Mouse (Mus musculus) adrenal gland, adult 8-10 months (tissue): ENCODE results near the gene Tspo. TPM values are rescaled to one million over a fixed set of nuclear protein-coding genes. Genes with fewer than 3 reads are reported as not detected.

Source experiments
- DNase-seq: peaks from one replicate; pipeline ENCODE4 v3.0.0; 2022
- total RNA-seq, 4 experiments: library from RNA; stranded (reverse); gene quantifications; 2 replicates each; pipeline ENCODE4 v1.2.4; 2022

The Tspo gene
- total RNA-seq, 4 experiments from 2014 or later, result 480 to 546 (median 516) TPM

GRCm38 (mm10) chr15:83583419-83584156 lies 20.2 kb downstream of the Tspo start:
- DNase-seq, result peak; percentile 56

DNA sequence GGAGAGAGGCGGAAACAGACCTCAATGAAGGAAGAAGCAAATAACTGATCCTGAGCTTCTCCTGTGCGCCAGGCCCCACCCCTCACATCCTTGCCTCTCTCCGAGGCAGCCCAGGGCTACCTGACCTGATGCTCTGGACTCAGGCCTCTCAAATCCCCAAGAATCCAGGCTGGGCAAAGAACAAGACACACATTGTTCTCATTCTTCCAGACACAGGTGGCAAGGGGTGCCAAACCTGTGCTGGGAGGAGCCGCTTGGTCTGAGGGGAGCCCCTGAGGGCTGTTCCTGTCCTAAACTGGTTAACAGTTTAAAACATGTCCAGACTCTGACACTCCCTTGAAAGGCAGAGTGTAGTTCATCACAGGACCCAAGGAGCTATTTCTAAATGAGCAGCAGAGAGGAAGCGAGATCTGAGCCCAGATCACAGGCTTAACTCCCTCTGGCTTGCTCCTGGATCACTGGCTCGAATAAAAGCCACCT lies 21.4 kb downstream of the Tspo start:
- DNase-seq, result no peak

DNA sequence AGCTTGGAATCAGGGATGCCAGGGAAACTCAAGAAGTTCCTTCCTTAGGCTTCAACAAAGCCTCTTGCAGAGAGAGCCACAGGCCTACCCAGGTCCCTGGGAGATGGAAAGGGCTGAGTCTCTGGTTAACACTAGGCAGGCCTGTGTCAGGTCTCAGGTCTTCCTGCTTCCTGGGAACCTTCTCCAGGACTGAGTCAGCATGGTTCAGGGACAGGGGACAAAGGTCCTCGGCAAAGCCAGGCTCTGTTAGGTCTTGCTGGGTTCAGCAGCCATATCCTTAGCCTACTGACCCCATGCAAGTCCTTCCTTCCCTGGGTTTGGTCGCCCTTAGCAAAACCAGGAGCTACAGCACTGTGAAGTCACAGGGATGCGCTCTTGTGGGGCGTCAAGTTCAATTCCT lies 27.4 kb downstream of the Tspo start:
- DNase-seq, result no peak

- no peak for DNase-seq
Observed at GRCm38 (mm10) chr15:83591758-83592157, 28.4 kb downstream of the Tspo start.

- DNase-seq, result no peak
Observed at GRCm38 (mm10) chr15:83592260-83593188, 29.1 kb downstream of the Tspo start.

DNA sequence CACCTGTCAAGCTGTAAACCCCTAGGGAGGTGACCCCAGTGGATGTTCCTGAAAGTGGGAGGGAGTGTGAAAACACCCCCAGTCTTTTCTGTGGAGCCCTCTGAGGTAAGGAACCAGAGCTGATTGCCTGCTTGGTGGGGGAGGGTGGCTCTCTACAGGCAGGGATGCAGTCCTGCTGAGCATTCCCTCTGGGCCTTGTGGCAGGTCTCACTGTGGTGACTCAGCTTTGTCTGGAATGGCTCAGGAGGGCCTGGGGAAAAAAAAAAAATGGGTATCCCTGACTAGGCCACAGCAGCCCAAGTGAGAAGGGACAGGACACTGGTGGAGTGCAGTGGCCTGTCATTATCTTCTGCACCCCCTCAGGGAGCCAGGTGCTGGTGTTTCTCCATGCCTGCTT lies 29.8 kb downstream of the Tspo start:
- DNase-seq, result no peak

- no peak for DNase-seq
Observed at GRCm38 (mm10) chr15:83593702-83594512, 30.5 kb downstream of the Tspo start.

GRCm38 (mm10) chr15:83594513-83595363 lies 31.3 kb downstream of the Tspo start, which contains the start of gene Ttll12:
TSS of gene Ttll12 (minus strand) at chr15:83595157.
- DNase-seq, result peak; percentile 91

DNA sequence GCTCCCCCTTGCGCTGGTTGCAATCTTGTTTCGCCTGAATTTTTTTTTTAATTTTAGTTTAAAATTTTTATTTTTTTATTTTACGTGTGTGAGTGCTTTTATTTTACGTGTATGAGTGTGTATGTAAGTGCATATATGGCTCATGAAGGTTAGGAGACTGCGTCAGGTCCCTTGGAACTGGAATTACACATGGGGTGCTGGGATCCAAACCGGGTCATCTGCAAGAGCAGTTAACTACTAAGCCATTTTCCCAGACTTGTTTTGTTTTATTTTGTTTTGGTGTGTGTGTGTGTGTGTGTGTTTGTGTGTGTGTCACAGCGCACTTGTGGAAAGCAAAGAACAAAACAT lies 31.9 kb downstream of the Tspo start:
- DNase-seq, result no peak

- DNase-seq, result no peak
Observed at GRCm38 (mm10) chr15:83596833-83597232, 33.4 kb downstream of the Tspo start.

- no peak for DNase-seq
Observed at GRCm38 (mm10) chr15:83601185-83601584, 37.8 kb downstream of the Tspo start.

- DNase-seq, result peak; percentile 47
Observed at GRCm38 (mm10) chr15:83602372-83603045, 39.1 kb downstream of the Tspo start.

- no peak for DNase-seq
Observed at GRCm38 (mm10) chr15:83603046-83603396, 39.6 kb downstream of the Tspo start.

GRCm38 (mm10) chr15:83603426-83603825 lies 40.0 kb downstream of the Tspo start:
- DNase-seq, result no peak

DNA sequence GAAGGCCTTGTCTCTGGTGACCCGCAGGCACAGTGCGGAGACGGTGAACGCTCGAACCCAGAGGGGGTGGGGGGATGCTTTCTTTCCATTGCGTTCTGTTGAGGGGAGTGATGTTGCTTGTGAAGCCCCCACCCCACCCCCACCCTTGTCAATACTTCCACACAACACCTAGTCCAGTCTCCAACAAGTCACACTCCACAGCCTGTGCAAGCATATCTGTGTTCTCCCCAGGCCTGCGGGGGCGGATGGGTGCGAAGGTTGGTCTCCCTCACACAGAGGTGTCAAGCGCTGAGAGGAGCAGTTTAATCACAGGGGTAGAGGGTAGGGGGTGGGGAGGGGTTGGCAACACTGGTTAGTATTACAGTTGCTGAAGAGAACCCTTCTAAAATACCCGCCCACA lies 42.8 kb downstream of the Tspo start:
- DNase-seq, result no peak

- DNase-seq, result no peak
Observed at GRCm38 (mm10) chr15:83606700-83607099, 43.3 kb downstream of the Tspo start.

- peak; percentile 53 for DNase-seq
Observed at GRCm38 (mm10) chr15:83607115-83607802, 43.9 kb downstream of the Tspo start.

DNA sequence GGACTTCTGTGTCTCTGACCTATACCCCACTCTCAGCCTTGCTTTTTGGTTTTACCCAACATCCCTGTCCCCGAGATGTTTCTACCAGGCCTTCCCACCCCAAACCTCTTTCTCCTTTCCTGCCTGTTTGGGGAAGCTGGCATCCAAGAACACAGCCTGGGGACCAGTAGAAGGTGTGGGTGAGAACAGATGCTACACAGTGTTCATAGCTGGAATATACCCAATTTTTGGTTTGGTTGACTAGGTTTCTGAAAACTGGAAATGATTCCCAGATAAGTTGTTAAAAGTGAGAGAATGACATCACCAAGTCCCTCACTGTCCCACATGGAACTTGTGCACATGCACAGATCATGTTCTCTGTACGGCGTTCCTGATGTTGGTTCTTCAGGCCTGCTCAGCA lies 51.9 kb downstream of the Tspo start:
- no peak for DNase-seq
